Mouse (Mus musculus) T-helper 17 cell (primary cell): ENCODE results near the gene Nusap1.
"Not testable (repeated sequence)": the region's sequence is repeated elsewhere in the genome, so short reads cannot be mapped to it uniquely, and the experiment has no call there.

ENCODE experiments used
- in situ Hi-C, 2 experiments: fragments of 300-600 bp; cut with MboI, MseI; formaldehyde crosslinking; loops; 1 replicate in 1 of 2; 2 replicates in 1 of 2; pipeline ENCODE4 v1.15.1; 2025; ENCODE audit warnings: high pct_unique_total_duplicates in 2 of 2

Gene Nusap1

GRCm38 (mm10) chr2:119618199-119618982 is at the start of gene Nusap1, which contains the start of gene Oip5:
Gene Nusap1, plus strand, starts transcription at chr2:119618298.
Gene Oip5, minus strand, starts transcription at chr2:119618469.
- in situ Hi-C loops, result no loop called here

GRCm38 (mm10) chr2:119572471-119572870 is 45.6 kb upstream of the Nusap1 start:
- in situ Hi-C loops, result no loop called here

- in situ Hi-C loops, result loop anchor here in 1 of 2 experiments (5.0 kb wide), 1 partner anchor 49 kb away; no protein-coding TSS in a partner anchor
Measured at GRCm38 (mm10) chr2:119581571-119581970, 36.5 kb upstream of the Nusap1 start.

- in situ Hi-C loops, result loop anchor here in 1 of 2 experiments (5.0 kb wide), 1 partner anchor 51 kb away; no protein-coding TSS in a partner anchor
Measured at GRCm38 (mm10) chr2:119583439-119583838, 34.7 kb upstream of the Nusap1 start.

- in situ Hi-C loops, result loop anchor here in 1 of 2 experiments (5.0 kb wide), 1 partner anchor 52 kb away; no protein-coding TSS in a partner anchor
Measured at GRCm38 (mm10) chr2:119584282-119584681, 33.8 kb upstream of the Nusap1 start.

GRCm38 (mm10) chr2:119587383-119587782 is 30.7 kb upstream of the Nusap1 start:
- in situ Hi-C loops, result no loop called here

GRCm38 (mm10) chr2:119591247-119591646 is 26.9 kb upstream of the Nusap1 start:
- in situ Hi-C loops, result no loop called here

- in situ Hi-C loops, result no loop called here
Measured at GRCm38 (mm10) chr2:119593765-119594112, 24.4 kb upstream of the Nusap1 start.

GRCm38 (mm10) chr2:119594113-119594981 is 23.8 kb upstream of the Nusap1 start:
- in situ Hi-C loops, result no loop called here

GRCm38 (mm10) chr2:119595308-119595707 is 22.8 kb upstream of the Nusap1 start:
- in situ Hi-C loops, result no loop called here

- in situ Hi-C loops, result no loop called here
Measured at GRCm38 (mm10) chr2:119596781-119597330, 21.2 kb upstream of the Nusap1 start.

GRCm38 (mm10) chr2:119601027-119601426 is 17.1 kb upstream of the Nusap1 start:
- in situ Hi-C loops, result no loop called here

- in situ Hi-C loops, result not testable (repeated sequence)
Measured at GRCm38 (mm10) chr2:119601575-119601974, 16.5 kb upstream of the Nusap1 start.

- in situ Hi-C loops, result no loop called here
Measured at GRCm38 (mm10) chr2:119602488-119602887, 15.6 kb upstream of the Nusap1 start.

- in situ Hi-C loops, result no loop called here
Measured at GRCm38 (mm10) chr2:119603909-119604308, 14.2 kb upstream of the Nusap1 start.

- in situ Hi-C loops, result no loop called here
Measured at GRCm38 (mm10) chr2:119605361-119605973, 12.6 kb upstream of the Nusap1 start.

GRCm38 (mm10) chr2:119607023-119607422 is 11.1 kb upstream of the Nusap1 start:
- in situ Hi-C loops, result no loop called here

GRCm38 (mm10) chr2:119617841-119618198 is 278 bp upstream of the Nusap1 start:
- in situ Hi-C loops, result no loop called here

- in situ Hi-C loops, result not testable (repeated sequence)
Measured at GRCm38 (mm10) chr2:119619002-119619401, 904 bp downstream of the Nusap1 start.

- in situ Hi-C loops, result loop anchor here in 1 of 2 experiments (10.0 kb wide), 1 partner anchor 497 kb away; no protein-coding TSS in a partner anchor
Measured at GRCm38 (mm10) chr2:119621302-119621701, 3.2 kb downstream of the Nusap1 start.

GRCm38 (mm10) chr2:119636781-119637180 is 18.7 kb downstream of the Nusap1 start:
- in situ Hi-C loops, result loop anchor here in 1 of 2 experiments (10.0 kb wide), 1 partner anchor 212 kb away; no protein-coding TSS in a partner anchor
